Comparison of ENCODE assay signal across 8 mouse cellular contexts in genomic region chr16:33251194-33252051, GRCm38 (mm10). TPM values are rescaled to one million over a fixed set of nuclear protein-coding genes. Genes with fewer than 3 reads are reported as not detected.
DNase-seq lines count a peak whose midpoint lies in the region; ATAC-seq and TF ChIP-seq lines count a peak whose summit lies in the region.

Snx4 (plus strand) TSS chr16:33251442.

- 0 out of 2 replicates have a peak, but pooled peaks have one; percentile 11 for TF ChIP-seq CTCF in midbrain, postnatal 0 days (IDR thresholded peaks at IDR 0.05)

- 1% methylated on average over 65 of the region's 72 CpGs for WGBS in embryonic facial prominence, embryonic 14.5 days
- WGBS in limb, embryonic 14.5 days = under 1% methylated on average over 56 of the region's 72 CpGs
- under 1% methylated on average over 68 of the region's 72 CpGs for WGBS in midbrain, postnatal 0 days

- H3K36me3 ChIP-seq in embryonic facial prominence, embryonic 14.5 days (ENCODE audit: control insufficient read depth, insufficient read depth, low read length) = no peaks in the 10 kb centered on the region
- no peaks in the 10 kb centered on the region for H3K36me3 ChIP-seq in limb, embryonic 14.5 days (ENCODE audit: control insufficient read depth, insufficient read depth, low read length)
- H3K36me3 ChIP-seq in midbrain, postnatal 0 days (ENCODE audit: insufficient read depth, low read length) = no peaks in the 10 kb centered on the region

- H3K9me3 ChIP-seq in embryonic facial prominence, embryonic 14.5 days (ENCODE audit: control insufficient read depth, low read length) = no peaks in the 10 kb centered on the region
- H3K9me3 ChIP-seq in limb, embryonic 14.5 days (ENCODE audit: control insufficient read depth, low read length) = no peaks in the 10 kb centered on the region
- no peaks in the 10 kb centered on the region for H3K9me3 ChIP-seq in midbrain, postnatal 0 days (ENCODE audit: low read length)

- H3K27me3 ChIP-seq in embryonic facial prominence, embryonic 14.5 days (replicated peaks; ENCODE audit: control insufficient read depth, insufficient read depth, low read length) = no peaks in the 10 kb centered on the region
- no peaks in the 10 kb centered on the region for H3K27me3 ChIP-seq in limb, embryonic 14.5 days (ENCODE audit: control insufficient read depth, insufficient read depth, low read length)
- no peaks in the 10 kb centered on the region for H3K27me3 ChIP-seq in midbrain, postnatal 0 days (ENCODE audit: insufficient read depth, low read length)

- DNase-seq in 3T3-L1 (ENCODE audit: low read depth, low spot score) = peak; percentile 92
- DNase-seq in adrenal gland, postnatal 4 days (ENCODE audit: low spot score in 2 of 2) = peak; percentile 84 to 89
- peak; percentile 97 for DNase-seq in embryonic facial prominence, embryonic 14.5 days (ENCODE audit: low spot score)
- DNase-seq in heart, adult 8-10 months (ENCODE audit: low spot score) = peak; percentile 91
- peak; percentile 96 for DNase-seq in kidney, adult 9 months
- DNase-seq in limb, embryonic 14.5 days (ENCODE audit: low spot score) = peak; percentile 96
- DNase-seq in midbrain, postnatal 0 days (ENCODE audit: low spot score) = peak; percentile 95
- peak; percentile 86 to 93 for DNase-seq in spleen, postnatal 14 days (ENCODE audit: low spot score in 2 of 2)

- TF ChIP-seq POLR2A in limb, embryonic 14.5 days (IDR thresholded peaks at IDR 0.05; ENCODE audit: borderline replicate concordance, extremely low read depth, insufficient read depth, insufficient read length) = peak; percentile 65; the same call in 1 of the 2 replicates

- H3K9ac ChIP-seq in embryonic facial prominence, embryonic 14.5 days (ENCODE audit: low read depth, low read length) = peak within 1 kb of the TSS; percentile 93
- H3K9ac ChIP-seq in limb, embryonic 14.5 days (ENCODE audit: low read depth, low read length, severe bottlenecking) = peak within 1 kb of the TSS; percentile 96
- H3K9ac ChIP-seq in midbrain, postnatal 0 days (replicated peaks; ENCODE audit: low read length, poor library complexity, severe bottlenecking) = peak within 1 kb of the TSS; percentile 96

- peak within 1 kb of the TSS; percentile 83 for H3K27ac ChIP-seq in embryonic facial prominence, embryonic 14.5 days (replicated peaks; ENCODE audit: low read depth, low read length)
- peak within 1 kb of the TSS; percentile 81 for H3K27ac ChIP-seq in limb, embryonic 14.5 days (replicated peaks; ENCODE audit: low read depth, low read length)
- peak within 1 kb of the TSS; percentile 81 for H3K27ac ChIP-seq in midbrain, postnatal 0 days (ENCODE audit: low read depth, low read length)

- H3K4me3 ChIP-seq in embryonic facial prominence, embryonic 14.5 days (ENCODE audit: low read depth, low read length) = peak within 1 kb of the TSS; percentile 94
- H3K4me3 ChIP-seq in limb, embryonic 14.5 days (replicated peaks; ENCODE audit: low read length) = peak within 1 kb of the TSS; percentile 99
- peak within 1 kb of the TSS; percentile 98 for H3K4me3 ChIP-seq in midbrain, postnatal 0 days (ENCODE audit: low read depth, low read length)

- ATAC-seq in embryonic facial prominence, embryonic 14.5 days (ENCODE audit: low read depth) = peak; percentile 94
- ATAC-seq in limb, embryonic 14.5 days (ENCODE audit: low FRiP score, low read depth) = peak; percentile 94
- ATAC-seq in midbrain, postnatal 0 days (ENCODE audit: low FRiP score) = peak; percentile 95

- peak within 1 kb of the TSS; percentile 77 for H3K4me2 ChIP-seq in embryonic facial prominence, embryonic 14.5 days (ENCODE audit: low read depth, low read length)
- peak within 1 kb of the TSS; percentile 70 for H3K4me2 ChIP-seq in limb, embryonic 14.5 days (replicated peaks; ENCODE audit: low read depth, low read length, severe bottlenecking)
- peak within 1 kb of the TSS; percentile 76 for H3K4me2 ChIP-seq in midbrain, postnatal 0 days (ENCODE audit: low read depth, low read length, poor library complexity, severe bottlenecking)

- H3K4me1 ChIP-seq in embryonic facial prominence, embryonic 14.5 days (ENCODE audit: control insufficient read depth, insufficient read depth, low read length) = peaks cover 8% of the 10 kb centered on the region
- H3K4me1 ChIP-seq in limb, embryonic 14.5 days (ENCODE audit: control insufficient read depth, insufficient read depth, low read length) = peaks cover 10% of the 10 kb centered on the region
- H3K4me1 ChIP-seq in midbrain, postnatal 0 days (ENCODE audit: insufficient read depth, low read length) = peaks cover 4% of the 10 kb centered on the region; the same call in 1 of the 2 replicates

RNA-seq across cellular contexts. Expression of gene Snx4, which starts in this region (rescaled TPM):
- 10 to 100 TPM; 74.8 to 74.9 TPM for total RNA-seq in adrenal gland, postnatal 4 days (2021)
- 94.6 and 108 TPM in 2 replicates for polyA plus RNA-seq in embryonic facial prominence, embryonic 14.5 days (2014; fragmentation: Nextera tagmentation; extraction: Ambion mirVana)
- total RNA-seq in heart, adult 8-10 months (2022) = 10 to 100 TPM; 20.3 to 25.2 (median 22.8) TPM
- 37.8 and 43.0 TPM in 2 replicates for polyA plus RNA-seq in limb, embryonic 14.5 days (2012; rRNA removed)
- 95.6 and 96.6 TPM in 2 replicates for polyA plus RNA-seq in limb, embryonic 14.5 days (2014; fragmentation: Nextera tagmentation; extraction: Ambion mirVana)
- total RNA-seq in midbrain, postnatal 0 days (2014; rRNA removed) = 65.8 and 84.6 TPM in 2 replicates
- 108 and 111 TPM in 2 replicates for polyA plus RNA-seq in midbrain, postnatal 0 days (2015; fragmentation: Nextera tagmentation; extraction: Ambion mirVana)

Comparison
In these comparisons a context has a peak if more than half of its experiments do, and no peak if none do; other contexts are left out.
1. Peak in every context shown above with its lines: DNase-seq, ATAC-seq, H3K4me3 ChIP-seq and H3K27ac ChIP-seq.